Mouse (Mus musculus): ENCODE data around the gene 3110040M04Rik.
A peak's percentile ranks its signal among the peaks of the same experiment; 100 is the strongest.

The 3110040M04Rik gene

GRCm38 (mm10) chr1:151236141-151236930, 32.4 kb downstream of the 3110040M04Rik start:
- no peak for DNase-seq (ENCODE audit: low read depth)

DNA sequence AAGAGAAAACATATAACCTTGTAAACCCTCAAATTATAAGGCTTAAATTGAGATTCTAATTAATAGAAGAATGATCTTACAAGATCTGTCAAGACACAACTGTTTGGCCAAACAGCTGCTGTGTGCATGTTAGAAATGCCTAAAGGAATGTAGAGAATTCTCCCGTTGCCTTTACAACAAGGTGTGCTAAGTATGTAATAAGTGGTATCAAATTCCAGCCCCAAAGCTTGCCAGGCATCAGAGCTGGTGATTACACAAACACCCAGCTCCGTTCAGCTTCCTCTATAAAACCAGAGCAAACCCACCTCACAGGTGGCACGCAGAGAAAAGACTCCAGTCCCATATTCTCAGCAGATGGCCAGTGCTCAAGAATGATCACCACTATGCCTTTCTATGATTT, 33.9 kb downstream of the 3110040M04Rik start:
- DNase-seq (ENCODE audit: low read depth) = no peak

DNA sequence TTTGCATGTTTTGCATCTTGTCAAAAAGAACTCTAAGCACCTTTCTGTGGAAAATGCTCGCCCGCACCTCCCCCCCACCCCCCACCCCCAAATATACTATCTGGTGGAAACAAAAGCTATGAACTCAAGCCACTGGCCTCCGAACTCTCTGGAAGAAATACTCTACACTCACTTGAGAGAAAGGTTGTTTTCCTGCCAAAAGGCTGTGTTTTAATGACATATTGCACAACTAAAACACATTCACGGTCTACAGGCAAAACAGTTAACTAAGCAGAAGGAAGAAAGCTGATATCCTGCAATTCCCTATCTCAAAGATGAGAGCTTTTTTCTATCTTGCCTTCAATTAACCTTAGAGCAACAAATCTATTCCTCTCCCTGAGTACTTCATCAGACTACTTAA, 39.4 kb downstream of the 3110040M04Rik start:
- DNase-seq (ENCODE audit: low read depth) = no peak

- no peak for DNase-seq (ENCODE audit: low read depth)
Measured at GRCm38 (mm10) chr1:151244013-151244412, 40.1 kb downstream of the 3110040M04Rik start.

- DNase-seq (ENCODE audit: low read depth) = no peak
Measured at GRCm38 (mm10) chr1:151244761-151245160, 40.8 kb downstream of the 3110040M04Rik start.

DNA sequence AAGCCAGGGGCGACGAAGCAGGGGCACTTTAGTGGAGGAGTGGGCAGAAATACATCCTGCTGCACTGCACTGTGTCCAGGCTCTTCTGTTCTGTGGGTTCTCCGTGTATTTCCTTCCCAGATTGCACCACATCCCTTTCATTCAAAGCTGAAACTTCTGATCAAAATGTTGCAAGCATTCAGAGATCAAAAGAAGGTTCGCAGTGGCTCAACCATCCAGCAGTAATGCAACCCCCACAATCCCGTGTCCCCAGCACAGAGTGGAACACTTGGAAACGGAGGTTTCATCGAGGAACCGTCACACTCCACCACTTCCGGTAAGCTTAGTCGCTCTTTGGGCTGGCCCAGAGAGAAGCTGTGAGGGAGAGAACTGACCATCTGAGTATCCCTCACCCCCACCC, 41.2 kb downstream of the 3110040M04Rik start:
- no peak for DNase-seq (ENCODE audit: low read depth)

GRCm38 (mm10) chr1:151245846-151246245, 41.9 kb downstream of the 3110040M04Rik start:
- no peak for DNase-seq (ENCODE audit: low read depth)

- no peak for DNase-seq (ENCODE audit: low read depth)
Measured at GRCm38 (mm10) chr1:151250109-151250508, 46.2 kb downstream of the 3110040M04Rik start.

DNA sequence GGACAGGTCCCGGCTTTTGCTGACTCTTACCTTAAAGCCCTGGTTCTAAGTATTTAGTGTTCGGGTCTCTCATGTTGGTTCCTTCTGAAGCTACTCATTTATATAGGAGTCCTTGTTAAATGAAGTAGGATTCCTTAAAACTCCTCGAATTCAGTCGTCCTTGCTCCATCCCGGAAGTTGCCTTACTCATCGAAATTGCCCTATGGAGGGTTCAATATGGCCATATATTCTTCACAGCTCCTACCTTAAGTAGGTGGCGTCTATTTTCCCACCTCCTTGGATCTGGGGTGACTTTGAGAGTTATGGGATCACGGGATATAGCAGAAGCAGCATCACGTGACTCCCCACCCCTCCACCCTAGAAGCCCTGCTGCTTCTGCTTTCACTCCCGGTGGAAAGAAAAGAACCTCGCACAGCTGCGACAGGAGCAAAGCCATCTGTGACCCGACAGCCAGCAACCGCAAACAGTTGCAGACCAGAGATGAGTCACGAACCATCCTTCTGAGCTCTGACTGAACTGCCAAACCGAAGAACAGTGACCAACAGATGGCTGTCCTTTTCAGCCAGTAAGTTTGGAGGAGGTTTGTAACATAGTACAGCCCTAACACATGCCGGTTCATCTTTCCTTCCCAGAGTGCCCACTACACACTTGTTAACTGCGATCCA, 46.7 kb downstream of the 3110040M04Rik start:
- DNase-seq (ENCODE audit: low read depth) = peak; percentile 63

GRCm38 (mm10) chr1:151251194-151252010, 47.5 kb downstream of the 3110040M04Rik start:
- DNase-seq (ENCODE audit: low read depth) = no peak
